Mouse (Mus musculus) layer of hippocampus, postnatal 14 days (tissue): ENCODE results near the gene Wdr5b. TPM values are rescaled to one million over a fixed set of nuclear protein-coding genes. Genes with fewer than 3 reads are reported as not detected.
"Not testable (repeated sequence)": the region's sequence is repeated elsewhere in the genome, so short reads cannot be mapped to it uniquely, and the experiment has no call there.

Experiments
- DNase-seq, 2 experiments: peaks; one replicate each; pipeline ENCODE4 v3.0.0; 2021 to 2022; ENCODE audit warnings: low spot score in 2 of 2, mixed read lengths in 1 of 2
- long read RNA-seq, 2 experiments: library from polyadenylated mRNA; stranded (forward); transcript quantifications; one replicate each; pipeline ENCODE4 v2.0.0; 2021
- total RNA-seq, 2 experiments: library from RNA; stranded (reverse); gene quantifications; 2 replicates each; pipeline ENCODE4 v1.2.3; 2021

Gene Wdr5b
- 1 to 10 TPM; 4.8 to 5.3 TPM for total RNA-seq
- long read RNA-seq, experiment 1, transcript Wdr5b-201 (1 exons, 2,739 nt): major isoform, 9 of 9 reads
- long read RNA-seq, experiment 1, partial matches to known transcripts: 0 of 9 reads
- long read RNA-seq, experiment 1, other reads (novel, unspliced or antisense): 0 of 9 reads
- long read RNA-seq, experiment 2, transcript Wdr5b-201 (1 exons, 2,739 nt): major isoform, 11 of 11 reads
- long read RNA-seq, experiment 2, partial matches to known transcripts: 0 of 11 reads
- long read RNA-seq, experiment 2, other reads (novel, unspliced or antisense): 0 of 11 reads

- DNase-seq: peak; percentile 89 to 97
These were observed at the start of gene Wdr5b for GRCm38 (mm10) chr16:36040640-36041624. Wdr5b (plus strand) TSS chr16:36041190.

GRCm38 (mm10) chr16:35992391-35992790 lies 48.6 kb upstream of the Wdr5b start:
- no peak for DNase-seq

DNA sequence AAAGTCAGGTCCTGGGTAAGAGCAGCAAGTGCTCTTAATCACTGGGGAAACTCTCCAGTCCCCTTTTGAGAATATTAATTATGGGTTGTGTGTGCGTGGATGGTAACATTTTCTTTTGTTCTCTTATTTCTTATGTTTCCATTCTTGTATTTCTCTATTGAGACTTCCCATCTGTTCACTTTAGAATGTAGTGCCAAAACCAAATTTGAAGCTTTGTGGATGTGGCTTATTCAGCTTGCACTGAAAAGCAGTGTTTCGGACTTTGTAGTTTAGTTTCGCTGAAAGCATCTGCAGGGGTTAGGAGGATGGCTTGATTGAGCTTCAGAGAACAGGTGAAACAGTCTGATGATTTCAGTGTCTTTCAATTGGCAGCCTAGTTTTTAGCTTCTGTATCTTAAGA lies 47.7 kb upstream of the Wdr5b start:
- no peak for DNase-seq

- DNase-seq: not testable (repeated sequence)
These were observed 42.1 kb upstream of the Wdr5b start for GRCm38 (mm10) chr16:35998852-35999251.

DNA sequence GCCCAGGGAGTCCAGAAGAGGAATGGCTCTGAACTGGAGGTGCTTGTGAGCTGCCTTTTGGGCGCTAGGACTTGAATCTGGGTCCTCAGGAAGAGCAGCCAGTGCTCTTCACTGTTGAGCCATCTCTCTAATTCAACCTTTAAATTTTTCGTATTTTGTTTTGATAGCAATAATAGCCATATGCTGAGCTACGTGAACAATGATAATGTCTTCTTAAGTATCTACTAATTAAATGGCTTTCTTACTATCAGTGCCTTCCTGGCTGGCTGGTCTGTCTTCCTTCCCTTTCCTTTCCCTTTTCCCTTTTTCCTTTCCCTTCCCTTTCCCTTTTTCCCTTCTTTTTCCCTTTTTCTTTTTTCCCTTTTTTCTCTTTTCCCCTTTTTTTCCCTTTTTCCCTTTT lies 32.6 kb upstream of the Wdr5b start:
- DNase-seq: no peak

- DNase-seq: no peak
These were observed 24.7 kb upstream of the Wdr5b start for GRCm38 (mm10) chr16:36016335-36016734.

DNA sequence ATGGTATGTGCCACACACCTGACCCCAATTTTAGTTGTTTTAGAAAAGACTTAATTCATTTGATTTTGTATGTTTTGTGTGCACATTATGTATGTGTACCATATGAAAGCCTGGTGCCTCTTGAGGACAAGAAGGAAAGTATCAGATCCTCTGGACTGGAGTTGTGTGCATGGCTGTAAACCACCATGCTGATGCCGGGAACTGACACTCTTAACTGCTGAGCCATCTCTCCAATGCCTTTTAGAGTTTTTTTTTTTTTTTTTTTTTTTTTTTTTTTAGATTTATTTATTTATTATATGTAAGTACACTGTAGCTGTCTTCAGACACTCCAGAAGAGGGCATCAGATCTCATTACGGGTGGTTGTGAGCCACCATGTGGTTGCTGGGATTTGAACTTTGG lies 12.9 kb upstream of the Wdr5b start:
- DNase-seq: not testable (repeated sequence)

GRCm38 (mm10) chr16:36041625-36042020 lies 633 bp downstream of the Wdr5b start:
- DNase-seq: no peak

DNA sequence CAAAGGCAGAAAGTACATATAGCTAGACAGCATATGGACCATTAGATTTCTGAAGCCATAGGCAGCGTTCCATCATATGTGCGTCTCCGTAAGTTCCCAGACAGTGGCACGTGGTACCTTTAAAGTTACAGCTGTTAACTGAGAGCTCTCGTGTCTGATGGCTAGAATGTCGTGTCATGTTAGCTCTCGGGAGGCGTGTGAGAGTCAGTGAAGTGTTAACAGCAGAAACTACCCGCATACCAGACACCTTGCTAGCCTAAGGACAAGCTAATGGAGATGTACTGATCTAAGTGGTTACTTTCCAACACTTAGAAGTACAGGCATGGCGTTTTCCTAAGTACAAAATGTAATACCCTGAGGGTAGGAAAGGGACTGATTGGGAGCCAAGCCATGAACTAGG lies 2.1 kb downstream of the Wdr5b start:
- no peak for DNase-seq

- no peak for DNase-seq
These were observed 3.0 kb downstream of the Wdr5b start for GRCm38 (mm10) chr16:36043964-36044363.

- DNase-seq: no peak
These were observed 6.5 kb downstream of the Wdr5b start for GRCm38 (mm10) chr16:36047538-36047937.

DNA sequence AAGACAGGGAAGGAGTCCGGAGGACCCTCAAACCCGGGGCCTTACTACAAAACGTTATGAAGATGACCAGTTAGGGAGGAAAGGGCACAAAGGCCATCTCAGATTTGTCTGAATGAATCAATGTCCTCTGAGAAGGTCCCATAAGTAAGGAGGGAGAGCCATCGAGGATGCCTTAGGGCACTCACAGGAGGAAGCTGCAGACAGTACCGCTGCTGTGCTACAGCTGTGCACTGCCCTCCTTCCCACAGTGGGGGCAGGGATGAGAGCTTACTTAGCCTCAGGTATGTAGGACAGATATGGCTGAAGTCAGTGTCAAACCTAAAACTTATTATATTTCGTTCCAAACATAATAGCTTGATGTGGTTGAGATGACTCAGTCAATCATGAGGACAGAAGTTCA lies 10.5 kb downstream of the Wdr5b start:
- DNase-seq: no peak

- DNase-seq: no peak
These were observed 12.7 kb downstream of the Wdr5b start for GRCm38 (mm10) chr16:36053524-36054275.

- DNase-seq: no peak
These were observed 13.9 kb downstream of the Wdr5b start for GRCm38 (mm10) chr16:36054920-36055319.

DNA sequence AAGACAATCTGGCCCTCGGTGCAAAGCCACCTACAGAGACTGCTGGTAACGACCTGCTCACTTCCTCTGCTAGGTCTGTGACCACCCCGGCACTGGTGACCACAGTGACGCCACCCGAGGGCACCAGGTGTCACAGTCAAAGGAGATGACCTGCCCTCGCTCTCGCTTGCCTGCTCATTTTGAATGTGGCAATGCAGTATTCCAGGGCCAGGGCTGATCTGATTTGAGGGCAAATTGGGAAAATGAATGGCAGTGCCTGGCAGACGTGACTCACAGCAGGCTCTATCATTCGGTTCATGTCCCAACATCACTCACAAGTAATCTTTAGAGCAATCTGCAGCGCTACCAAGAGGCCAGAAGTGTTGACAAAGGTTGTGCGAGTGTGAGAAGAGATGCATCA lies 15.4 kb downstream of the Wdr5b start:
- no peak for DNase-seq

DNA sequence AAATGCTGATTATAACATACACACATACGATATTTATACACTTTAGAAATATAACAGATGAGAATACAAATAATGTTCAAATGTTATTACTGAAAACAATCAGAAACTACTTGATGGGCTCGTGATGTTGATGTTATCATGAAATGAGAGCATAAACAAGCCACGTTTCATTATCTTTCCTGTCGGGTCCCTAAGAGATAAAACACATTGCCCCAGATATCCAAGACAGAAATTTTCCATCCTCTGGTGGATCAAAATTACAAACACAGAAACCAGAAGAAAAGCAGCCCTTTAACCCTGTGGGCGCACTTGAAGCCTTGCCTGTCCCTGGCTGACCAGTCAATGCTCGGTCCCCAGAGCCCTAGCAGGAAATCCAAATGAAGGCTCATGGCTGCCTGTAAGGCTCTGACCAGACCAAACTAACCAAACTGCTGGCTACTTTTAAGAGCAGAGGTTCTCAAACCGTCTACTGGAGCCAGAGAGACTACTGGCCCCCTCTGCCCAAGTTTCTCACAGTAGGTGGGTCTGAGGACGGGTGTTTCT lies 17.0 kb downstream of the Wdr5b start:
- DNase-seq: no peak

DNA sequence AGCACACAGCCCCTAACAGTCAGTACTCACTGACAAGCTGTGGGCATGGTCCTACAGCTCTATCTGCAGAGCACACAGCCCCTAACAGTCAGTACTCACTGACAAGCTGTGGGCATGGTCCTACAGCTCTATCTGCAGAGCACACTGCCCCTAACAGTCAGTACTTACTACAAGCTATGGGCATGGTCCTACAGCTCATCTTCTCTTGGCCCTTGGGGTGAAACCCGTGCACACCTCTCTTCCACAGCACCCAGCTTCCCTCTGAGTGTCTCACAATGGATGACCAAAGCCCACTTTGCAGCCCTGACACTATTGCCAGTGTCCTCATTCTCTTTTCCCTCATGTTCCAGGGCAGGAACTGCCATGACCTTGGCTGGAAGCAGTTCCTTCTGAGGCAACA lies 21.5 kb downstream of the Wdr5b start:
- DNase-seq: not testable (repeated sequence)

- no peak for DNase-seq
These were observed 22.3 kb downstream of the Wdr5b start for GRCm38 (mm10) chr16:36063315-36063714.

GRCm38 (mm10) chr16:36064904-36065303 lies 23.9 kb downstream of the Wdr5b start:
- DNase-seq: no peak

- no peak for DNase-seq
These were observed 26.7 kb downstream of the Wdr5b start for GRCm38 (mm10) chr16:36067694-36068093.

DNA sequence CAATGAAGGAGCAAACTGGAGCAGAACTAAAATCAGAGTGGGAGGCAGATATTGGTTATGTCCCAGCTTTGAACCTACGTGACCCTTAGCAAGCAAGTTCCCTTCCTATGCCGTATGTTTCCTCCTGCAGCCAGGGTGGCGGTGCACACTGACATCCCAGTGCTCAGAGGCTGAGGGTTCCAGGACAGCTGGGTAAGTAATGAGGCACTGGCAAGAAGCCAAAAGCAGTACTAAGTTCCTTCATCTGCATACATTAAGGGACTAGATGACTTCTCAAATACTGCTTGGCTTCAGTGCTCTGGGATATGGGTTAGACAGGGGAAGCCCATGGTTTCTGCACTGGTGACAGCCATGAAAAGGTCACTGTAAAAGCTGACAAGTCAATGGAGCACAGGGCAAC lies 27.4 kb downstream of the Wdr5b start:
- no peak for DNase-seq
